Mouse (Mus musculus) layer of hippocampus, postnatal 25 days (tissue): Measurements from ENCODE around the gene Med10. TPM values are rescaled to one million over a fixed set of nuclear protein-coding genes. Genes with fewer than 3 reads are reported as not detected.

ENCODE experiments used
- DNase-seq, 2 experiments: peaks; one replicate each; pipeline ENCODE4 v3.0.0; 2022; ENCODE audit warnings: mixed read lengths in 2 of 2, low spot score in 1 of 2; ENCODE audit errors: extremely low spot score in 1 of 2
- total RNA-seq, 2 experiments: library from RNA; stranded (reverse); gene quantifications; 2 replicates each; pipeline ENCODE4 v1.2.3; 2021

The Med10 gene
- total RNA-seq, 2 experiments from 2014 or later: 60.9 to 65.4 TPM

- DNase-seq: no peak
Measured at GRCm38 (mm10) chr13:69825396-69826095, 23.4 kb downstream of the Med10 start.

GRCm38 (mm10) chr13:69830606-69831005 lies 28.4 kb downstream of the Med10 start:
- no peak for DNase-seq

- no peak for DNase-seq
Measured at GRCm38 (mm10) chr13:69832578-69832977, 30.4 kb downstream of the Med10 start.

GRCm38 (mm10) chr13:69833416-69833815 lies 31.2 kb downstream of the Med10 start:
- no peak for DNase-seq

GRCm38 (mm10) chr13:69845592-69845991 lies 43.4 kb downstream of the Med10 start:
- DNase-seq: no peak

GRCm38 (mm10) chr13:69849579-69849978 lies 47.4 kb downstream of the Med10 start:
- no peak for DNase-seq

- no peak for DNase-seq
Measured at GRCm38 (mm10) chr13:69852313-69852712, 50.1 kb downstream of the Med10 start.

GRCm38 (mm10) chr13:69853425-69854043 lies 51.3 kb downstream of the Med10 start:
- no peak for DNase-seq

GRCm38 (mm10) chr13:69855941-69856340 lies 53.7 kb downstream of the Med10 start:
- DNase-seq: no peak

GRCm38 (mm10) chr13:69862276-69862675 lies 60.1 kb downstream of the Med10 start:
- DNase-seq: no peak

- DNase-seq: no peak
Measured at GRCm38 (mm10) chr13:69864911-69865310, 62.7 kb downstream of the Med10 start.

Other genes starting within 250 kb of the Med10 start
- 10 to 100 TPM; 14.7 to 15.8 TPM for gene Srd5a1, start 191.0 kb upstream of the Med10 start, total RNA-seq
- 100 to 1,000 TPM; 189 to 204 TPM for gene Ube2ql1, start 62.5 kb upstream of the Med10 start, total RNA-seq